Mouse (Mus musculus) c-Kit-positive CD71-negative TER-119-negative erythroid progenitor cells, embryonic 14.5 days (primary cell): ENCODE data around the gene Hoxa4.

ENCODE experiments used
- DNase-seq: peaks from one replicate; pipeline ENCODE4 v3.0.0-alpha.2; 2013; ENCODE audit warnings: low read depth

The Hoxa4 gene

GRCm38 (mm10) chr6:52190906-52191810 is at the start of gene Hoxa4:
Gene Hoxa4 (minus strand): TSS chr6:52191753.
- no peak for DNase-seq

GRCm38 (mm10) chr6:52241001-52241621 is 49.6 kb upstream of the Hoxa4 start:
- DNase-seq, result no peak

GRCm38 (mm10) chr6:52240389-52241000 is 48.9 kb upstream of the Hoxa4 start, which contains the start of gene Hoxa10:
Gene Hoxa10 (minus strand): TSS chr6:52240854.
- DNase-seq, result peak; percentile 74

- DNase-seq, result no peak
These were observed 48.3 kb upstream of the Hoxa4 start for GRCm38 (mm10) chr6:52239625-52240388.

GRCm38 (mm10) chr6:52238976-52239375 is 47.4 kb upstream of the Hoxa4 start:
- DNase-seq, result no peak

GRCm38 (mm10) chr6:52238155-52238545 is 46.6 kb upstream of the Hoxa4 start:
- no peak for DNase-seq

GRCm38 (mm10) chr6:52237346-52238154 is 46.0 kb upstream of the Hoxa4 start:
- no peak for DNase-seq

- DNase-seq, result no peak
These were observed 45.3 kb upstream of the Hoxa4 start for GRCm38 (mm10) chr6:52236806-52237205.

- no peak for DNase-seq
These were observed 44.3 kb upstream of the Hoxa4 start for GRCm38 (mm10) chr6:52235866-52236265.

- DNase-seq, result no peak
These were observed 43.7 kb upstream of the Hoxa4 start for GRCm38 (mm10) chr6:52235267-52235666.

- no peak for DNase-seq
These were observed 43.0 kb upstream of the Hoxa4 start for GRCm38 (mm10) chr6:52234428-52235140.

- DNase-seq, result no peak
These were observed 42.2 kb upstream of the Hoxa4 start for GRCm38 (mm10) chr6:52233546-52234427.

- DNase-seq, result no peak
These were observed 41.5 kb upstream of the Hoxa4 start for GRCm38 (mm10) chr6:52232984-52233545.

GRCm38 (mm10) chr6:52232568-52232965 is 41.0 kb upstream of the Hoxa4 start:
- no peak for DNase-seq

- DNase-seq, result no peak
These were observed 40.5 kb upstream of the Hoxa4 start for GRCm38 (mm10) chr6:52231885-52232567.

- no peak for DNase-seq
These were observed 39.1 kb upstream of the Hoxa4 start, which contains the start of gene Hoxa9 for GRCm38 (mm10) chr6:52230516-52231165. Gene Hoxa9 (minus strand): TSS chr6:52231089.

GRCm38 (mm10) chr6:52229558-52230416 is 38.2 kb upstream of the Hoxa4 start:
- no peak for DNase-seq
